Mouse (Mus musculus) neural tube, embryonic 10.5 days (tissue): ENCODE results near the gene Srgn.
"Not testable (repeated sequence)": the region's sequence is repeated elsewhere in the genome, so short reads cannot be mapped to it uniquely, and the experiment has no call there.

ENCODE experiments used
- DNase-seq: peaks from one replicate; pipeline ENCODE4 v3.0.0-alpha.2; 2017; ENCODE audit warnings: low spot score; ENCODE audit errors: extremely low spot score

The Srgn gene

DNA sequence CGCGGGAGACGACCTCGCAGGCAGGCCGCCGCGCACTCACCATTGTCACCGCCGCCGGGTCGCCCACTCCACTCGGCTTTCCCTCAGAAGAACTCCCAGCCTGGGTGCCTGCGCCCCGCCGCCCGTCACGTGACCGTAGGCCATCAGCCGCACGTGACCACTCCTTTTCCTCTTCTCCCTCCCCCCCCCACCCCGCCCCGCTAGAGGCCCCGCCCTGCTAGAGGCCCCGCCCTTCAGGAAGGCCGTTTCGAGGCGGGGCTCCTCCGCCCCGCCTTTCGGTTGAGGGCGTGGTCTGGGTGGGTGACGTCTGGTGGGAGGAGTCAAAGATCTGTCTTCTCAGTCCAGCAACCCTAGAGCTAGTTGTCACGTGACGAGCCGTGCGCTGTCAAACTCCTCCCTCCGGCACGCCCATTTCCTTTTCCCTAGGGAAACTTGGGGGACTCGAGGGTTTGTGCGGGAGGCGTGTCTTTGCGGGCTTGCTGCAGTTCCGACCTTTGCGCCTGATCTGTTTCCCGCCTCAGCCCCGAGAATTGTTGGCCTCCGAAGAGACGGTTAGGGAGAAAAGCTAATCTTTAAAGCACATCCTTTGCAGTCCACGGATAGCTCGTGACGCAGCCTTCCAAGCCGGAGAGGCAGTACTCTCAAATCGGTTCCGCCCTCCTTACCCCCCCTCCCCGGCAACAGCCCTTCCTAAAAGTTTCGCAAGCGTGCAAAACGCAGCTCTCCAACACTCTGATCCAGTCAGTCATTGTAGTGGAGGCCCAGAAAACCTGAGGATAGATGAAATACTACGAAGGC is 40.4 kb downstream of the Srgn start, which contains the start of gene Vps26a:
TSS of gene Vps26a (minus strand) at position 188 of the 798 bp plus-strand sequence.
- DNase-seq = peak; percentile 99

DNA sequence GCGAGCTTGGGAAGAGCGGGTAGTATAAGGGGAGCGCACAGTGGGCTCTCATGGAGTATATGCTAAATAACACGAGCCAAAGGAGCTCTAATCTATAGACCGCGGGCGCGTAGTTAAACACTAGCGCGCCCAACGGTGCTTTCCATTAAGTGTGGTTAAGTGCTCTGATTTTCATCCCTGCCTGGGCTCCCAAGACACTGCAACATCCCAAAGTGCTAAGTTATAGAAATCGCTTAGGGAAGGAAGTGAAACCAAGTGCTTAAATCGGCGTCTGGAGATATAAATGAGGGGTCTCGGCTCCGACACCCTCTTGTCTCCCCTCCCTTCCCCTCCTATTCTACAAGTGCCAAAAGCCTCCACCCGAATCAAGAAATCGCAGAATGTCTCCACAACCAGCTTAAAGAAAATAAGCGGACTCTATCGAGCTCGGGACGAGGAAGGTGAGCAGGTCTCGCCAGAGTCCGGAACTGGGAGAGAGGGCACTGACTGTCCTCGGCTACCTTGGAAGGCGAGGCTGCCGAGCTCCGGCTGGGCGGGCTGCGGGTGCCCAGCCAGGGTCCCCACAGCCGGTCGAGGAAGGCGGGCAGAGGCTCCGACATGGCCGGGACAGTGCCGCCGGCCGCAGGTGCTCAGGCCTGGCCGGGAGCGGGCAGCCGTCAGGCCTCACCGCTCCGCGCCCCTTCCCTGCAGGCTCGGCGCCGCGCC is 41.2 kb downstream of the Srgn start:
- no peak for DNase-seq

DNA sequence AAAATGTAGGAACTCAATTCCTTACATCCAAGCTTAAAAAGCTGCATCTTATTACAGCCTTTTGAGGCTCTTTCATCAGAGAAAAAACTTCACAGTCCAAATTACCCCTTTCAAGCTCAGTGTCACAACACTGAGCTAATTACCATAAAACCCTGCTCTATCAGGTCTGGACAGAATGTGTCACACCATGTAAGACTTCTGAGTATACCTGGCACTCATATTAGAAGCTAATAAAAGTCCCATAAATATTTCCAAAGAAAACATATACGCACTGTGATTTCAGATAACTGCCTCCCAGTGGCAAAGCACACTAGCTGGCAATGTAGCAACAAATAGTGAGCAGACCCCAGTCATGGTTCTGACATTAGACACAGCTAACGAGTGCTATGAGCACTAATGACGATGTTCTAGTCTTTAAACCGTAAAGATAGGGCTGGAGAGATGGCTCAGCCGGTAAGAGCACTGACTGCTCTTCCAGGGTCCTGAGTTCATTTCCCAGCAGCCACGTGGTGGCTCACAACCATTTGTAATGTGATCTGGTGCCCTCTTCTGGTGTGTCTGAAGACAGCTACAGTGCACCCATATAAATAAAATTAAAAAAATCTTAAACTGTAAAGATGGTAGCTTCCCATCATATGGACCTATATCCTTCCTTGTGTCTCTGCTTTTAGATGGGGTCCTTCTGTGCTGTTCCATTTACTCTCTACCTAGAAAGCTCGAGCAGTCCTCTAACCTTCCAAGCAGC is 46.0 kb downstream of the Srgn start:
- DNase-seq = no peak

DNA sequence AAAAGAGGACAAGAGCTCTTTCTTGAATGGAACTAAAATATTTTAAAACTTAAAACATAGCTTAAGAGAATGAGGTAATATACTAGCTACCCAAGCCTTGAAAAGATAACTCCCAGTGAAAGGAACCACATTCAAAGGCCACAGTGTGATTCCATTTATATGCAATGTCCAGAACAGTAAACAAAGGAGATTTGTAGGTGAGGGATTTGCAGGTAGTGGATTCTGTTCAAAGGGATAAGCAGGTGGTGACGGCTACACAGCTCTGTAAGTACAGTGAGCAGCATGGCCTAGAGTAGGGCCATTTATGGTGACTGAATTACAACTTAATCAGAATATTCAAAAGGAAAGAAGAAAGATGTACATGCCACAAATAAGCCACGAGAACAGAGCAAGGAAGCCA is 50.3 kb downstream of the Srgn start:
- no peak for DNase-seq

DNA sequence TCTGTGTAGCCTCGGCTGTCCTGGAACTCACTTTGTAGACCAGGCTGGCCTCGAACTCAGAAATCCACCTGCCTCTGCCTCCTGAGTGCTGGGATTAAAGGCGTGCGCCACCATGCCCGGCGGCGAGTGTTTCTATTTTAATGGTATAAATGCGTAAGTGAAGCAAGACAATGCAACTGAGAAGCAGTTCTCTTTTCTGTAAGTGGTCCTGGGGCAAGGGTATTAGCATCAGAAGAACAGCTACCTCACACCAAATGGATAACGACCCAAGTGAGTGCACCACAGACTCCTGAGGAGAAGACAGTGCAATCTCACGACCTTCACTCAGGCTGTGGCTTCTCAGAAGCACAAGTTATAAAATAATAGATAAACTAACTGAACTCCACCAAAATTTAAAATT is 52.3 kb downstream of the Srgn start:
- DNase-seq = no peak

DNA sequence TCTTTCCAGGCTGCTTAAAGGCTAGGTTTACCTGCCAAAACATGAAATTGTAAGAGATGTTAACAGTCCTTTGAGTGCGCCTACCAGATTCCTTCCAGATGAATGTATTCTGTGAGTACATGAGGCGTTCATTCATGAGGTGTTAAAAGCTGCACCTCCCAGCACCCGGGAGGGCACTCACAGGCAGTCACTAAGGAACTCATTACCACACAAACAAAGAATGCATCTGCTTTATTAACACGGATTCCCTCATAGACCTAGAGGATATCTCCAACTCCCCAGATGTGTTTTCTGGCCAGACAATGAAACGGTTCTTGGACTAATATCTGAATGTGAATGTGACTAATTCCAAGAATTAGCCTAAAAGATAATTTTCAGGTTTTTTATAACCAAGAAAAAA is 56.1 kb downstream of the Srgn start:
- DNase-seq = no peak

DNA sequence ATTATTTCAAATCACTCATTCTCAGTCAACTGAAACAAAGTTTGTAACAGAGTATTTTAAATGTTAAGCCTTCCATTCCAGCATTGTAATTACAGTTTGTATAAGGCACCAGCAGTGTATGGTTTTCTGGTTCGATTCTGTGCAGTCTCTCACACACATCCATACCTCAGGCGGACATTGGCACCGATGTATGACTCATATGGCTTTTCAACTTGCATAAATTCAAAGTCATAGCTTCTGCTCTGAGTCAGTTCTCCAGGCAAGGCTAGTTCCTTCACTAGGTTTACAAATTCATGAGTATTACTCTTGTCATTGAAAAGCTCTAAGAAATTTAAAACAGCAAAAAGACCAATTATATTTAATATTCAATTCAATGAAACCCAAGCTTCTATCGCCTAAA is 57.5 kb downstream of the Srgn start:
- no peak for DNase-seq

DNA sequence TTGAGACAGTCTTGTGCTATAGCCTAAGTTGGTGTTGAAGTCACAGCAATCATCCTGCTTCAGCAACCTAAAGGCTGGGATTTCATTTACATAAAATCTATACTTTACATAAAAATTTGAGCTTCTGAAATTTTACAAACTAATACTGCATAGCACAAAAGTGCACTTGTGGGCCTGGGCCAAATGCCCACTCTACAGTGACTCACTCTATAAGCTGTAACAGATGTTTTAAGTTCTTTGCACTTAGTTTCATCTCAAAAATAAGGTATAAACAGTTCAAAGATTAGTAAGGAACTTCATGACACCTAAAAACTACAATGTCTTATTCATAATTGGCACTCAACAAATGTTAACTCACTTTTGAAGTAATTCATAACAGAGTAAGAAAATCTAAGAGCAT is 65.9 kb downstream of the Srgn start:
- no peak for DNase-seq

DNA sequence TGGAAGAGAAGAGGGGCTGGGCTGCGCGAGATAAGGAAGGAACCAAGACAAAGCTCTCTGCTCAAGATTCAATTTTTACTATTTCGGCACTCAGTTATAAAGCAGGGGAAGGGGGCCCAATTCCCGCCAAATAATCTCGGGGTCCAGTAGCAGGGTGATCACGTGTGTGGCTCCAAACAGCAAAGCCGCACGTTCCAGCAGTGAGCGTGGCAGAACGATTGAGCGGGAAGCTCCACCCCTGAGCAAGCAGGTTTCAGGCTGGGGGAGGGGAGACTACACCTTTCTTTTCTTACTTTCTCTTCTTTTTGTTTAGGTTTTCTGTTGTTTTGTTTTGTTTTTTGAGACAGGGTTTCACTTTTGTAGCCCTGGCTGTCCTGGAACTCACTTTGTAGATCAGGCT is 75.2 kb downstream of the Srgn start:
- not testable (repeated sequence) for DNase-seq

DNA sequence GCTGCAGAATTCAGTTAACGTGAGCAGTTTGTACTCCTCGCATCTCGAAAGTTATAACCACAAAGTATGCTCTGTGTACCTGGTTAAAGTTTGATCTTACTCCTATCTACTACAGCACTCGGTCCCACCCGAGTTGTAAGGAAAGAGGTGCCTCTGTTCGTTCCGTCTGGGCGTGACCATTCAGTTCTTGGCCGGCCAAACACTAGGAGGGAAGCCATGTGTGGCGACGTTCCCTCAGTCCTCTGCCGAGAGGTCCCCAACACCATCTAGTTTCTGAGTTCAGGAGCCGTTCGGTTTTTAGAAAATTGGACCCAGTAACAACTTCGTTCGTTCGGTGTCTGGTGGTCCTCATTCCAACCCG is 77.0 kb downstream of the Srgn start:
- DNase-seq = no peak

DNA sequence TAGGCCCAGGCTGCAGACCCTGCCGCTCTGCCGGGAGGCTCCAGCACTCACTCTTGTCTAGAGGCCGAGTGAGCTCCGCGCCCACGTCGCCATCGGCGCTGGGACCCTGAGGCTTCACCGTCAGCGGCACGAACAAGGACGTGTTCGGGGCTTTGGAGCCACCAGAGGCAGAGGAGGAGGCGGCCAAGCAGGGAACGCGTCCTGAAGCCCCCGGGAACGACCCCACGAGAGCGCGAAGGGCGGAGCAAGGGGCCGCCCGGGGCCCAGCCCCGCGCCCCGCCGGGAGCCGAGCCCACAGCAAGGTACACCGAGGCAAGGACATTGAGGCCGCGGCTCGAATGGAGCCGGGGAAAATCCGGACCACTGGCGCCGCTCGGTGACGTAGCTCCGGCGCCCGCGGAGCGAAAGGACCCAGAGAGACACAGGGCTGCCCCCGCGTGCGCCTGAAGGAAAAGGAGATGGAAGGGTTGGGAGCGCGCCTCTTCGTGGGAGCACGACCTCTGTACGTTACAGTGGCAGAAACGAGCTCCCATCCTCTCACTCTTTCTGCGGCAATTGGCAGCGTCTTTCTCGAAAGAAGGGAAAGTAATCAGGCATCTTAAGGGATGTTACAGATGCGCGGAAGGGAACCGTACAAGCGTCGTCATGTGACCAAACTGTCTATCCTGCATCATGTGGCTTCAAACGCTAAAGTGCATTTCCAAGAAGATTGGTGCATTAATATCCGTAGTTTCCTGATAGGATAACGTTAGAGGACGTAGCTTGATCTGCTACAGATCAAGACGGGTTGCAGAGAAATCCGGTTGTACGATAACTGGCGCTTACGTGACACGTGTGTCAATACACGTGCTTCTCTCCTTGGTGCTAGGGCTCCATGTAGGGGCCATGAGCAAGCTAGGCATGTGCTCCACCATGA is 77.6 kb downstream of the Srgn start, which contains the start of the genes 4930507D05Rik and Supv3l1:
TSS of gene 4930507D05Rik (plus strand) at position 126 of the 916 bp plus-strand sequence.
TSS of gene Supv3l1 (minus strand) at position 375 of the 916 bp plus-strand sequence.
- peak; percentile 92 for DNase-seq
